Mouse (Mus musculus): ENCODE results near the gene Ddx23.

DNA sequence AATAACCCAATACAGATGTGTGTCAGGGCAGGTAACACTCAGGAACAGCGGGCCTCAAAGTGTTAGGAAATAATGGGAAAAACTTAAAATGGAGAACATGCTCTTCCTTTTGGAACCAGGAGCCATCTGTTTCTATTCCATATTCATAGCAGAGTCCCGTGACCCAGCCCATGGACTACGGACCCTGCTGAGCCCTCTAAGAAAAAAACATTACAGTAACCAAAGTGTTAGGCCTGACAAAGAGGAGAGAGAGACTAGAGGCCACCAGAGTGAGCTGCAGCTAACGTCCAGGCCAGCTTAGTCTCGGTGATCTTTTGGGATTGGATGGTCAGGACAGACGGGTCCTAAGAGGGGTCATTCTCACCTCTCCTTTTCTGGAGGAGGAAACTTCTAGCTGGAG, 47.7 kb downstream of the Ddx23 start:
- no peak for TF ChIP-seq CTCF (IDR thresholded peaks at IDR 0.05; ENCODE audit: control insufficient read depth, insufficient read depth, insufficient read length)
- TF ChIP-seq CEBPB (IDR thresholded peaks at IDR 0.05; ENCODE audit: low read depth): no peak
